Mouse (Mus musculus): ENCODE measurements at regions not wholly inside any gene's neighbourhood (a gene's known extent, or its start where the extent isn't known, plus 50 kb on each side); places are given as distances from the start of the nearest gene placed in this dataset.

DNA sequence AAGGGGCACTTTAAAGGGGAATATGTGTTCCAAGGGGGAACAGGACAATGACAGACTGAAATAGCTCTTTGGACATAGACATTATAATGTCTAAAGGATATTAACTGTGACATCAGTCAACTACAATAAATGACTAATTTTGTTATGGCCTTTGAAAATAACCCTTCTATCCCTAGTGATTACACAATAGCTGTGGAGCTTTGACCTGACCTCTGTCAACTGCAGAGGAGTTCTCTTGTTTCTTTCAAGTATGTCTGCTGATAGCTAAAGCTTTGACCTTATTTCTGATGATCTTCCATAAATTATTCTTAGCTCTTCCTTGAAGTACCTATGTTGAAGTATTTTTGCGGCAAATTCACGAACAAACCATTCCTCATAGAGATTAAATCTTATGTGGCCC is 1038.9 kb downstream of the Car8 start:
- H3K27me3 ChIP-seq: no peaks in the 10 kb centered on the region
- WGBS (ENCODE audit: insufficient replicate concordance): 62% methylated on average over 2 of the region's 2 CpGs
- no peak overlapping the region for H3K27ac ChIP-seq
- no peak overlapping the region for H3K4me2 ChIP-seq
- H3K9me3 ChIP-seq (replicated peaks): no peaks in the 10 kb centered on the region
- DNase-seq: no peak
- no peak overlapping the region for H3K4me3 ChIP-seq (replicated peaks)
- H3K4me1 ChIP-seq (replicated peaks): no peaks in the 10 kb centered on the region
- H3K9ac ChIP-seq: no peak overlapping the region
- ATAC-seq (ENCODE audit: low read depth): no peak
- H3K36me3 ChIP-seq: no peaks in the 10 kb centered on the region

GRCm38 (mm10) chr4:7199052-7199451 is 1039.8 kb downstream of the Car8 start:
- 43% methylated on average over 2 of the region's 2 CpGs for WGBS (ENCODE audit: insufficient replicate concordance)
- no peak for DNase-seq
- Histone ChIP-seq H3K4me1 (replicated peaks) (no peaks in the 10 kb centered on the region), H3K36me3 (no peaks in the 10 kb centered on the region), H3K27ac (no peak overlapping the region), H3K9me3 (replicated peaks) (no peaks in the 10 kb centered on the region), H3K4me2 (no peak overlapping the region), H3K4me3 (replicated peaks) (no peak overlapping the region), H3K9ac (no peak overlapping the region), H3K27me3 (no peaks in the 10 kb centered on the region)
- ATAC-seq (ENCODE audit: low read depth): no peak

GRCm38 (mm10) chr4:7196570-7196969 is 1042.3 kb downstream of the Car8 start:
- 55% methylated on average over 3 of the region's 3 CpGs for WGBS (ENCODE audit: insufficient replicate concordance)
- no peak for DNase-seq

DNA sequence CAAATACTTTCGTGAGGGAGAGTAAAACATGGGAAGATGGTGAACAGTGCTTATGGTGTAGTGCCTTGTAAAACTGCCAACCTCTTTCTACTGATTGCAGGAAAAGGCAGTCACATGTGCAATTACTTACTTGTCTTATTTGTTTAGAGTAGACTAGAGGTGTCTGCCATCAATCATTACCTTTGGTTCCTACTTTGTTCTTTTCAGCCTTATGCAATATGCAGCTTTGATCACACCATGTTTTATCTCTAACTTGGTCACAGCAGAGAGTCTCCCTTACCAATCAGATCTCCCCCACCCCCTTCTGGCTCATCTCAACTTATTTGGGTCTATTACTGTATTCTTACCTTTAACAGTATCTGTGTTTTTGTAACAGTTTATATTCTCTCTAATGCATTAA is 1043.2 kb downstream of the Car8 start:
- WGBS (ENCODE audit: insufficient replicate concordance): 59% methylated on average over 1 of the region's 1 CpGs
- Histone ChIP-seq H3K27me3 (no peaks in the 10 kb centered on the region), H3K36me3 (no peaks in the 10 kb centered on the region), H3K4me3 (replicated peaks) (no peak overlapping the region), H3K4me2 (no peak overlapping the region), H3K4me1 (replicated peaks) (no peaks in the 10 kb centered on the region), H3K9ac (no peak overlapping the region), H3K27ac (no peak overlapping the region), H3K9me3 (replicated peaks) (no peaks in the 10 kb centered on the region)
- DNase-seq (no peak), ATAC-seq (ENCODE audit: low read depth) (no peak)

More at GRCm38 (mm10) chr4:7196570-7196969, 1042.3 kb downstream of the Car8 start:
- H3K4me3 ChIP-seq (replicated peaks): no peak overlapping the region
- no peaks in the 10 kb centered on the region for H3K9me3 ChIP-seq (replicated peaks)
- no peaks in the 10 kb centered on the region for H3K36me3 ChIP-seq
- no peak overlapping the region for H3K4me2 ChIP-seq
- no peaks in the 10 kb centered on the region for H3K4me1 ChIP-seq (replicated peaks)
- H3K9ac ChIP-seq: no peak overlapping the region
- no peak for ATAC-seq (ENCODE audit: low read depth)
- no peaks in the 10 kb centered on the region for H3K27me3 ChIP-seq
- no peak overlapping the region for H3K27ac ChIP-seq

GRCm38 (mm10) chr4:7191912-7192311 is 1046.9 kb downstream of the Car8 start:
- H3K27ac ChIP-seq: no peak overlapping the region
- H3K36me3 ChIP-seq: no peaks in the 10 kb centered on the region
- H3K4me1 ChIP-seq (replicated peaks): no peaks in the 10 kb centered on the region
- WGBS (ENCODE audit: insufficient replicate concordance): 74% methylated on average over 3 of the region's 3 CpGs
- H3K9ac ChIP-seq: no peak overlapping the region
- H3K4me2 ChIP-seq: no peak overlapping the region
- H3K9me3 ChIP-seq (replicated peaks): no peaks in the 10 kb centered on the region
- H3K4me3 ChIP-seq (replicated peaks): no peak overlapping the region
- DNase-seq (no peak), ATAC-seq (ENCODE audit: low read depth) (no peak)
- no peaks in the 10 kb centered on the region for H3K27me3 ChIP-seq

DNA sequence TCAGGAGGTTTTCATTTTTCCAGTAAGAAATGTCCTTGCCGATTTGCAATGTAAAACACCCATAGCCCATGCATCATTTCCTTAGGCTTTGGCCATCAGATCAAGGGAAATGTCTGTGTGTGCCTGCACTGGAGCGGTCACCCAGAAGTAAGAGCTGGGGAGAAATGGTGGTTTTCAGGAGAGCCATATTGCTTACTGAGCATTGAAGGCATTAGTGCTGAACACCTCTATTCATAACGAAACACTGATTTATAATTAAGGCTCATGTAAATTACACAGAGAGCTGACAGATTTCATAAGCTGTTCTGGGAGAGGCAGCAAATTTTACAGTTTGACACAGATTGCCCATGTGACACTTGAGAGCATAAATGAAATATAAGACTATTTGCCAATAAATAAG is 1047.6 kb downstream of the Car8 start:
- DNase-seq (no peak), ATAC-seq (ENCODE audit: low read depth) (no peak)
- Histone ChIP-seq H3K9ac (no peak overlapping the region), H3K4me2 (no peak overlapping the region), H3K36me3 (no peaks in the 10 kb centered on the region), H3K4me1 (replicated peaks) (no peaks in the 10 kb centered on the region), H3K27me3 (no peaks in the 10 kb centered on the region), H3K27ac (no peak overlapping the region), H3K4me3 (replicated peaks) (no peak overlapping the region), H3K9me3 (replicated peaks) (no peaks in the 10 kb centered on the region)
- 74% methylated on average over 3 of the region's 3 CpGs for WGBS (ENCODE audit: insufficient replicate concordance)

- no peaks in the 10 kb centered on the region for H3K4me1 ChIP-seq (replicated peaks)
- H3K9ac ChIP-seq: no peak overlapping the region
- H3K36me3 ChIP-seq: no peaks in the 10 kb centered on the region
- 52% methylated on average over 9 of the region's 9 CpGs for WGBS (ENCODE audit: insufficient replicate concordance)
- no peaks in the 10 kb centered on the region for H3K27me3 ChIP-seq
- no peak overlapping the region for H3K27ac ChIP-seq
- ATAC-seq (ENCODE audit: low read depth): no peak
- DNase-seq: no peak
- no peak overlapping the region for H3K4me2 ChIP-seq
- no peaks in the 10 kb centered on the region for H3K9me3 ChIP-seq (replicated peaks)
- H3K4me3 ChIP-seq (replicated peaks): no peak overlapping the region
These were observed 1063.8 kb downstream of the Car8 start for GRCm38 (mm10) chr4:7175030-7175429.

- Histone ChIP-seq H3K9ac (no peak overlapping the region), H3K27ac (no peak overlapping the region), H3K4me3 (replicated peaks) (no peak overlapping the region), H3K36me3 (no peaks in the 10 kb centered on the region), H3K27me3 (no peaks in the 10 kb centered on the region), H3K4me2 (no peak overlapping the region), H3K9me3 (replicated peaks) (no peaks in the 10 kb centered on the region), H3K4me1 (replicated peaks) (no peaks in the 10 kb centered on the region)
- DNase-seq: no peak
- no peak for ATAC-seq (ENCODE audit: low read depth)
- 61% methylated on average over 7 of the region's 7 CpGs for WGBS (ENCODE audit: insufficient replicate concordance)
These were observed 1066.1 kb downstream of the Car8 start for GRCm38 (mm10) chr4:7172528-7173306.

DNA sequence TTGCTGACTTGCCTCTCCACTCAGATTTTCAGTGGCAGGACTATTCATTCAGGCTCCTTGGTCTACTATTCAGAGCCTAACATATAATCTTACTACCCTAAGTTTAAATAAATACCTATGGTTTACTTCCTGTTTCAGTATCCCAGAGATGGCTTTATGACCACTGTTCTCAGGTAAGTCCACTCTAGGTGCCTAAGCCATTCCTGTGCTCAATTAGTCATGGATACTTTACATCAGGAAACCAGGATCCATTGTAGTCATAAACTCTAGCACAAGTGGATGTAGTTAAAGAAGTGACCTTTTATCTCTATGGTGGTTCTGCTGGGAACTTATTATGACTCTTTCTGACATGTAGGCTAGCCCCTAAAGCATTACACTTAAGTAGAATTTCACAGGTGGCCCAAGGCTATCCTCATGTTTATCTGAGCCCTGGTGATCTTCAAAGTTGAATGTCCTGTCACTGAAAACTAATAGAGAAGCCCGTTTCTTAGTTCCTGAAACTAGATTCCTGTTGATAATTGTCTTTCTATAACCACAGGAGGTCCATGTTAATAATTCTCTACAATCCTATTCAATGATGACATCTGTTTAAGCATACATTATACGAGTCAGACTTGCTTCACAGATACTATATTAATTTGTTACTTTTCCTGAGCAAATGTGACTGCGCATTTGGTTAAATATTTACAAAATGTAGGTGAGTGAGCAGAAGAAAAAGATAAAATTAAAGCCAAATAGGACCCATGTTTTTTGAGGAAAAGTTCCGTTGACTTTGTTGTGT is 1067.0 kb downstream of the Car8 start:
- H3K4me2 ChIP-seq: no peak overlapping the region
- no peaks in the 10 kb centered on the region for H3K4me1 ChIP-seq (replicated peaks)
- WGBS (ENCODE audit: insufficient replicate concordance): 66% methylated on average over 4 of the region's 4 CpGs
- no peaks in the 10 kb centered on the region for H3K27me3 ChIP-seq
- no peak for ATAC-seq (ENCODE audit: low read depth)
- H3K9me3 ChIP-seq (replicated peaks): no peaks in the 10 kb centered on the region
- no peak overlapping the region for H3K27ac ChIP-seq
- H3K4me3 ChIP-seq (replicated peaks): no peak overlapping the region
- H3K36me3 ChIP-seq: no peaks in the 10 kb centered on the region
- H3K9ac ChIP-seq: no peak overlapping the region
- DNase-seq: no peak

DNA sequence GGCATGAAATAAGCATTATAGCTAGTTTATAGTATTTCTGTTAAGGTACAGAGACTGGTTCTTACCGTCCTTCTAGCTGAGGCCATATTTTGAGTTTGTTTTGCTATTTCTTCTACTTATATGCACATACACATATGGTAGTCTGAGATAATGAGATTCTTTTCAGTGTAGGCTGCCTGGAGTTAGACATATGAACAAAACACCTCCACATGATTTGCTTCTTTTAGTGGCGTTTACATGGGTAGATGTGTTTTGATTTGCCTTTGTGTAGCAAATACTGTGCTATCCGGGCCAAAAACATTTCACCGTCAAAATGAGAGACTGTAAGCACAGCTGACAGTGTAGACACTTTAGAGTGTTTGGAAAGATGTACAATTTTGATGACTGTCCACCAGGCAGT is 1077.4 kb downstream of the Car8 start:
- no peak overlapping the region for H3K4me2 ChIP-seq
- no peak overlapping the region for H3K9ac ChIP-seq
- no peak overlapping the region for H3K4me3 ChIP-seq (replicated peaks)
- 71% methylated on average over 4 of the region's 4 CpGs for WGBS (ENCODE audit: insufficient replicate concordance)
- no peaks in the 10 kb centered on the region for H3K36me3 ChIP-seq
- H3K27ac ChIP-seq: no peak overlapping the region
- H3K9me3 ChIP-seq (replicated peaks): no peaks in the 10 kb centered on the region
- H3K27me3 ChIP-seq: no peaks in the 10 kb centered on the region
- H3K4me1 ChIP-seq (replicated peaks): no peaks in the 10 kb centered on the region
- ATAC-seq (ENCODE audit: low read depth) (no peak), DNase-seq (no peak)

GRCm38 (mm10) chr4:7157883-7158282 is 1081.0 kb downstream of the Car8 start:
- H3K4me3 ChIP-seq (replicated peaks): no peak overlapping the region
- no peak overlapping the region for H3K4me2 ChIP-seq
- ATAC-seq (ENCODE audit: low read depth) (no peak), DNase-seq (no peak)
- no peaks in the 10 kb centered on the region for H3K9me3 ChIP-seq (replicated peaks)
- H3K36me3 ChIP-seq: no peaks in the 10 kb centered on the region
- H3K4me1 ChIP-seq (replicated peaks): no peaks in the 10 kb centered on the region
- no peak overlapping the region for H3K27ac ChIP-seq
- 55% methylated on average over 3 of the region's 3 CpGs for WGBS (ENCODE audit: insufficient replicate concordance)
- no peak overlapping the region for H3K9ac ChIP-seq
- H3K27me3 ChIP-seq: no peaks in the 10 kb centered on the region

DNA sequence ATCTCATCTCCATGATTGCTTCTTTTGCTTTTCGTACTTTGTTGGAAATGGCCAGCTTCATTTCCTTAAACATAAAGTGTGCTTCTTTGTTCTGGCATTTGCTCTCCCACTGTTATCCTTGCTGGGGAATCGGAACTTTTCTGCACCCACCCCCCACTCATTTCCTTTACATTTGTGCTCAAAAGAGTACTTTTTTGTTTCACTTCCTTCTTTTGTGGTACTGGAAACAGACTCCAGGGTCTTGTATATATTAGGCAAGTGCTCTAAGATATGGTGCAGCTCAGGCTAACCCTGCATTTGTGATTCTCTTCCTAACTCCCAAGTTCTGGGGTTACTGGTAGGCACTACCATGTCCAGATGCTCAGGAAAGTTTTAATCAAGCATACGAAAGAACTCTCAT is 1084.6 kb downstream of the Car8 start:
- Histone ChIP-seq H3K27me3 (no peaks in the 10 kb centered on the region), H3K9ac (no peak overlapping the region), H3K4me2 (no peak overlapping the region), H3K9me3 (replicated peaks) (no peaks in the 10 kb centered on the region), H3K4me1 (replicated peaks) (no peaks in the 10 kb centered on the region), H3K4me3 (replicated peaks) (no peak overlapping the region), H3K36me3 (no peaks in the 10 kb centered on the region), H3K27ac (no peak overlapping the region)
- DNase-seq (no peak), ATAC-seq (ENCODE audit: low read depth) (no peak)
- 46% methylated on average over 3 of the region's 3 CpGs for WGBS (ENCODE audit: insufficient replicate concordance)

All from liver, embryonic 13.5 days (tissue).